Mouse (Mus musculus): ENCODE results near the gene AW209491. TPM values are rescaled to one million over a fixed set of nuclear protein-coding genes. Genes with fewer than 3 reads are reported as not detected.
A peak's percentile ranks its signal among the peaks of the same experiment; 100 is the strongest.

The AW209491 gene
- polyA plus RNA-seq (2015; fragmentation: Nextera tagmentation; extraction: Ambion mirVana) = 28.0 and 28.9 TPM in 2 replicates

DNA sequence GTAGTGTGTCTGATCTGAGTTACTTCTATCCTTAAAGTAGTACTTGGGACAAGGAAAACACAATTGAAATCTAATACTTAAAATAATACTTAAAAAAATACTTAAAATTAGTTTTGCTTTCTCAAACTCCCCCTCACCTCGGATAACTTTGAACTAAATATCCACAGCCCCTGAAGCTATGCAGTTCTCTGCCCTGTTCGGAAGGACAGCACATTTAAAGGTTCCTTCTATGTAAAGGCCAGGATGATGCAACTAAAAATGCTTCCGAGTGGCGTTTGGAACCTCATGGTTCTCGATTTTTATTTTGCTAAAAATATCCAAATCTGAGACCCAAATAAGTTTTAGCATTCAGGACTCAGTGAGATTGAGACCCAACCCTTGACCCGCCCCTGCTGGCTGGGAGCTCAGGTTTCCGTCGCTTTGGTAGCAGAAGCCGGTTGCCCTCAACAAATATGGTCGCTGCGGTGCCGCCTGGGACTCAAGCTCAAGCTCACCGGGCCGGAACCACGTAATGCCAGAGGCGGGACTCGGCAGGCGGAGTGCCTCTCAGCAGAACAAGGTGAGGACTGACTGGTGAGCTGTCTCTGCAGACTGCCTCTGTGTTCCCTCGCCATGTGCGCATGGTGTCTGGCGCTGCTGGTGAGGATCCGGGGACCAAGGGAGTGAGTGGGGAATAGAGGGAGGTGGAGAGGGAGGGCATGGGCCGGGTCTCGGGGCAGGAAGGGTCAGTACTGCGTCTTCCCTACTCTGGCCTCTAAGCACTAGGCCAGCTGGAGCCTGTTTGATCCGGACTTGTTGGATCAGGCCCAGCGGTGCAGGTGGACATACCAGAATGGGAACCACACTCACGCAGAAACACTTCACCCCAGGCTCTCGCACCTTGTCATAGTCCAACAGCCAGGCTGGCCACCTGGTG is at the start of gene AW209491:
TSS of gene AW209491 (plus strand) at position 429 of the 916 bp plus-strand sequence.
- H3K4me1 ChIP-seq (ENCODE audit: insufficient read depth, low read length) = peaks cover 13% of the 10 kb centered on the region
- peak within 1 kb of the TSS; percentile 80 for H3K9ac ChIP-seq (replicated peaks; ENCODE audit: low read length)
- peak within 1 kb of the TSS; percentile 73 for H3K4me3 ChIP-seq (ENCODE audit: low read length)
- under 1% methylated on average over 29 of the region's 29 CpGs for WGBS
- H3K27me3 ChIP-seq (ENCODE audit: insufficient read depth, low read length) = no peaks in the 10 kb centered on the region
- no peaks in the 10 kb centered on the region for H3K9me3 ChIP-seq (ENCODE audit: low read length)
- H3K27ac ChIP-seq (ENCODE audit: low read length) = peak within 1 kb of the TSS; percentile 86
- ATAC-seq (ENCODE audit: low FRiP score, low TSS enrichment) = peak; percentile 98
- peak within 1 kb of the TSS; percentile 67 for H3K4me2 ChIP-seq (replicated peaks; ENCODE audit: low read depth, low read length)
- H3K36me3 ChIP-seq (ENCODE audit: insufficient read depth, low read length) = peaks cover 22% of the 10 kb centered on the region

DNA sequence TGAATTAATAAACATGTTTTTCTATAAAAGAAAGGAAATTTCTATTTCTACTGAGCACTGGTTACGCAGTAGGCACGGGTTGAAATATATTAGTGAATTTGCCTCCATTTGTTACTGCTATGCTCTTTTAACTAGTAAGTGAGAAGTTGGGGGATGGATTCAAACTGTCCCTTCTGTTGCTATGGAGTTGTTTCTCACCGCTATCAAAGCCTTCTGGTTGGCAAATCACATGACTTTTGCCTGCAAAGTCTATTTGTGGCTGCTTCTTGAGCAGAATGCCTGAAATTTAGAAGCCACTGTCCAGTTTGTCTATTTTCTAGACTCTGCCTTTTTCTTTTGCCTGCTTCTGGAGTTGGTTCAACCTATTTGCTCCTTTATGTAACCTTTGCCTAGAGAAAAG is 49.6 kb upstream of the AW209491 start:
- no peaks in the 10 kb centered on the region for H3K36me3 ChIP-seq (ENCODE audit: insufficient read depth, low read length)
- ATAC-seq (ENCODE audit: low FRiP score, low TSS enrichment) = no peak

DNA sequence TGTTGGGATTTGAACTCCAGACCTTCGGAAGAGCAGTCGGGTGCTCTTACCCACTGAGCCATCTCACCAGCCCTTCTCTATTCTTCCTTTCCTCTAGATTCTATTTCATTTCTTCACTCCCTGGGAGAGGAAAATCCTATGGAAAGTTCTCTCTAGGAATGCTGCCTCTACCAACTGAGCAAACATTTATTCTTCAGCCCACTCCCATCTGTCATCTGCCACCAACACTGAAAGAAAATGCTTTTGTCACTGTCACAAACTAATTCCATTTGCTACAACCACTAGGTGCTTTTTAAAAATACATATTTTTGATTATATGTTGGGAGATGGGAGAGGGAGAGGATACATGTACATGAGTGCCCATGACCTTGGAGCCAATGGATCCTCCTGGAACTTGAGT is 27.2 kb upstream of the AW209491 start:
- ATAC-seq (ENCODE audit: low FRiP score, low TSS enrichment) = no peak
- Histone ChIP-seq H3K4me2 (replicated peaks; ENCODE audit: low read depth, low read length) (no peak overlapping the region), H3K4me1 (ENCODE audit: insufficient read depth, low read length) (no peaks in the 10 kb centered on the region), H3K27me3 (ENCODE audit: insufficient read depth, low read length) (no peaks in the 10 kb centered on the region), H3K9ac (replicated peaks; ENCODE audit: low read length) (no peak overlapping the region), H3K4me3 (ENCODE audit: low read length) (no peak overlapping the region), H3K9me3 (ENCODE audit: low read length) (no peaks in the 10 kb centered on the region), H3K27ac (ENCODE audit: low read length) (no peak overlapping the region), H3K36me3 (ENCODE audit: insufficient read depth, low read length) (no peaks in the 10 kb centered on the region)
- WGBS = 86% methylated on average over 2 of the region's 2 CpGs

More for the DNA sequence above, 49.6 kb upstream of the AW209491 start:
- no peaks in the 10 kb centered on the region for H3K27me3 ChIP-seq (ENCODE audit: insufficient read depth, low read length)
- no peak overlapping the region for H3K4me2 ChIP-seq (replicated peaks; ENCODE audit: low read depth, low read length)
- 75% methylated on average over 3 of the region's 3 CpGs for WGBS
- H3K9ac ChIP-seq (replicated peaks; ENCODE audit: low read length) = no peak overlapping the region
- no peaks in the 10 kb centered on the region for H3K4me1 ChIP-seq (ENCODE audit: insufficient read depth, low read length)
- no peaks in the 10 kb centered on the region for H3K9me3 ChIP-seq (ENCODE audit: low read length)
- H3K4me3 ChIP-seq (ENCODE audit: low read length) = no peak overlapping the region
- no peak overlapping the region for H3K27ac ChIP-seq (ENCODE audit: low read length)

DNA sequence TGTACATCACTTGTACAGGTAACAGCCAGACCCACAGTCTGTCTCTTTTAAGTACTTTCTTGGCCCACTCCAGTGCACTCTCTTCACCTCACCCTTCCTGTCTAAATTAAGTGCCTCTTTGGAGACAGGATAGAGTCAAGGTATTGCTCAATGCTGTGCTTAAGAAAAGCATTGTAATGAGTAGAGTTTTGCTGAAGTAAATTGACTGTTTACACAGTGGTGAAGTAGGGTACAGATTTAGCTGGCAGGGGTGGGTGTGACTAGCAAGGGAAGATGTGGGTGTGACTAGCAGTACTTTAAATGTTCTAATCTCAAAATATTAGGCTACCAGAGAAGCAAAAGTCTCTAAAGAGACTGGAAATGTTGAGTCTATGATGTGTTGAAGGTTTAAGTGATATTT is 22.3 kb upstream of the AW209491 start:
- Histone ChIP-seq H3K4me3 (ENCODE audit: low read length) (no peak overlapping the region), H3K4me2 (replicated peaks; ENCODE audit: low read depth, low read length) (no peak overlapping the region), H3K4me1 (ENCODE audit: insufficient read depth, low read length) (no peaks in the 10 kb centered on the region), H3K27me3 (ENCODE audit: insufficient read depth, low read length) (no peaks in the 10 kb centered on the region), H3K9ac (replicated peaks; ENCODE audit: low read length) (no peak overlapping the region), H3K9me3 (ENCODE audit: low read length) (no peaks in the 10 kb centered on the region), H3K27ac (ENCODE audit: low read length) (no peak overlapping the region), H3K36me3 (ENCODE audit: insufficient read depth, low read length) (0 out of 2 replicates have a peak, but pooled peaks cover 2% of the 10 kb centered on the region)
- no peak for ATAC-seq (ENCODE audit: low FRiP score, low TSS enrichment)

DNA sequence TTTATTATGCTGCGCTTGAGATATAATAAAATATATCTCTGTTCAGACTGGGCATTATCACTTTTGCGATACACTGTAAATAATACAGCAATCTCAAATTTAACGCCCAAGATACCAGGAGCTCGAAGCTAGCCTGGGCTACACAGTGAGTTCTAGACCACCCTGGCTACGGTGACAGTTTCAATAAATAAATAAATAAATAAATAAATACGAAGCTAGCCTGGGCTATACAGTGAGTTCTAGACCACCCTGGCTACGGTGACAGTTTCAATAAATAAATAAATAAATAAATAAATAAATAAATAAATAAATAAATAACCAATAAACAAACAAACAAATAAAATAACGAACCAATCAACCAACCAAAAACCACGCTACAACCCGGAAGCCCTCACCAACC is 17.5 kb upstream of the AW209491 start:
- peak overlapping the region; percentile 96 for H3K4me3 ChIP-seq (ENCODE audit: low read length)
- H3K4me1 ChIP-seq (ENCODE audit: insufficient read depth, low read length) = peaks cover 8% of the 10 kb centered on the region
- ATAC-seq (ENCODE audit: low FRiP score, low TSS enrichment) = peak; percentile 63
- H3K9ac ChIP-seq (replicated peaks; ENCODE audit: low read length) = peak overlapping the region; percentile 96
- H3K9me3 ChIP-seq (ENCODE audit: low read length) = no peaks in the 10 kb centered on the region
- peak overlapping the region; percentile 71; the same call in 1 of the 2 replicates for H3K27ac ChIP-seq (ENCODE audit: low read length)
- no peaks in the 10 kb centered on the region for H3K27me3 ChIP-seq (ENCODE audit: insufficient read depth, low read length)
- 7% methylated on average over 10 of the region's 10 CpGs for WGBS
- H3K4me2 ChIP-seq (replicated peaks; ENCODE audit: low read depth, low read length) = peak overlapping the region; percentile 68
- H3K36me3 ChIP-seq (ENCODE audit: insufficient read depth, low read length) = peaks cover 9% of the 10 kb centered on the region

DNA sequence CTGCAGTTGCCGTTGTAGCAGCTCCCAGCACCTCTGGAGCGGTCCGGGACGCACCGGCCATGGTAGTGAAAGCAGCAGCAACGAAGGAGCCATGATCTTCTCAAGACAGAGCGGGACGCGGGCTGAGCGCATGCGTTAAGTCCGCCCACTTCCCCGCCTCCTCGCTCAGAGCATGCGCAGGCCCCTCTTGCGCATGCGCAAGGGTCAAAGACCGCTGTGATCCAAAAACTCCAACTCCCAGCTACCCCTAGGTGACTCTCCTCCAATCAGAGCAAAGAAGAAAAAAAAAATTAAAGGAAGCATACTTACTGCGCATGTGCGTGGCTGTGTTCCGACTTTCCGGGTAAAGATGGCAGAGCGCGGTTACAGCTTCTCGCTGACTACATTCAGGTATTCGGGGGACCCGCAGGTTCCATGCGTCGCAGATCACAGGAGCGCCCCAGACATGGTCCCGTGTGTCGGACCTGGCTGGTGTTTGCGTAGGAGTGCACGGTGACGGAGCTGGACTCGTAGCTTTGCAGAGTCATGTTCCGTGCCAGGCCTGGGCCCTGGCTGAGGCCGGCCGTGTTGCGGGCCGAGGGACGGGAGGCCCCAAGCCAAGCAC is 16.9 kb upstream of the AW209491 start, which contains the start of the genes Mrpl32 and Psma2:
TSS of gene Mrpl32 (minus strand) at position 240 of the 604 bp plus-strand sequence.
TSS of gene Psma2 (plus strand) at position 315 of the 604 bp plus-strand sequence.
- Histone ChIP-seq H3K27me3 (ENCODE audit: insufficient read depth, low read length) (no peaks in the 10 kb centered on the region), H3K36me3 (ENCODE audit: insufficient read depth, low read length) (peaks cover 14% of the 10 kb centered on the region), H3K27ac (ENCODE audit: low read length) (peak within 1 kb of the TSS; percentile 71), H3K9ac (replicated peaks; ENCODE audit: low read length) (peak within 1 kb of the TSS; percentile 96), H3K4me1 (ENCODE audit: insufficient read depth, low read length) (peaks cover 8% of the 10 kb centered on the region), H3K4me2 (replicated peaks; ENCODE audit: low read depth, low read length) (peak within 1 kb of the TSS; percentile 68), H3K9me3 (ENCODE audit: low read length) (no peaks in the 10 kb centered on the region), H3K4me3 (ENCODE audit: low read length) (peak within 1 kb of the TSS; percentile 96)
- 0% methylated on average over 42 of the region's 42 CpGs for WGBS
- peak; percentile 99 for ATAC-seq (ENCODE audit: low FRiP score, low TSS enrichment)

DNA sequence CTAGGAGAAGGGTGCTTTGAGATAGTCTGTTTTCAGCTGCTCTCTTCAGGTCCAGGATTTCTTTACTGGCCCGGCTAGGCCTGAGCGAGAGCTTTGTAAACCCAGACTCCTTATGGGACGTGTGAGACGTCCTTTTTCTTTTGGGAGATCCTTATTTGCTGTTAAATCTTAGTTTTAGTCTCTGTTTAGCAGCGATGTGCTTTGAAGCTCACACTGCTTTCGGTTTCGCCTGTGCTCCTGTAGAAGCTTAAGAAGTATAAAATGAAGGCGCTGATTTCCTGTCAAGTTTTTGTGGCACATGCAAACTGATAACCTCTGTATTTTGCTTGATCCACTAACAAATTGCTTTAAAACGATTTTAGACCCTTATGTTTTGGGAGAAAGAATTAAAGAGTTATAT is 16.4 kb upstream of the AW209491 start:
- under 1% methylated on average over 9 of the region's 9 CpGs for WGBS

DNA sequence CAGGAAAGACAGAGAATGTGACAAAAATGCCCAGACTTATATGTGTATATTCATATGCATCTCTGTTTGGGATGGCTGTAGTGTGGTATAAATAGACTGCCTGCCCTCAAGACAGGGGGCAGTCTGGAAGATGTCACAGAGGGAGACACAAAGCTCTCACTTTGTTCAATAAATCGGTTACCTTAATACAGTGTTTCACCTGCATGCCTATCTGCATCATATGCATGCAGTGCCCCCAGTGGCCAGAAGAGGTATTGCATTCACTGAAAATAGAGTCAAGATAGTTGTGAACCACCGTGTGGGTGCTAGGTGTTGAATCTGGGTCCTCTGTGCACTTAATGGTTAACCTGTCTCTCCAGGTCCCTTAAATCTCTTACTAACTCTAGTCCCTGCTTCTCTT is 11.2 kb upstream of the AW209491 start:
- Histone ChIP-seq H3K9me3 (ENCODE audit: low read length) (no peaks in the 10 kb centered on the region), H3K4me2 (replicated peaks; ENCODE audit: low read depth, low read length) (no peak overlapping the region), H3K27me3 (ENCODE audit: insufficient read depth, low read length) (no peaks in the 10 kb centered on the region), H3K4me1 (ENCODE audit: insufficient read depth, low read length) (peaks cover 8% of the 10 kb centered on the region), H3K9ac (replicated peaks; ENCODE audit: low read length) (no peak overlapping the region), H3K36me3 (ENCODE audit: insufficient read depth, low read length) (peaks cover 39% of the 10 kb centered on the region), H3K27ac (ENCODE audit: low read length) (no peak overlapping the region), H3K4me3 (ENCODE audit: low read length) (no peak overlapping the region)
- ATAC-seq (ENCODE audit: low FRiP score, low TSS enrichment) = peak; percentile 73; the same call in 1 of the 2 replicates
- 34% methylated on average over 2 of the region's 2 CpGs for WGBS

More for the DNA sequence above, 16.4 kb upstream of the AW209491 start:
- H3K9ac ChIP-seq (replicated peaks; ENCODE audit: low read length) = peak overlapping the region; percentile 84
- H3K9me3 ChIP-seq (ENCODE audit: low read length) = no peaks in the 10 kb centered on the region
- peak overlapping the region; percentile 71 for H3K27ac ChIP-seq (ENCODE audit: low read length)
- peak overlapping the region; percentile 96 for H3K4me3 ChIP-seq (ENCODE audit: low read length)
- peak overlapping the region; percentile 65 for H3K4me2 ChIP-seq (replicated peaks; ENCODE audit: low read depth, low read length)
- H3K4me1 ChIP-seq (ENCODE audit: insufficient read depth, low read length) = peaks cover 8% of the 10 kb centered on the region
- peaks cover 17% of the 10 kb centered on the region for H3K36me3 ChIP-seq (ENCODE audit: insufficient read depth, low read length)
- no peaks in the 10 kb centered on the region for H3K27me3 ChIP-seq (ENCODE audit: insufficient read depth, low read length)
- no peak for ATAC-seq (ENCODE audit: low FRiP score, low TSS enrichment)

DNA sequence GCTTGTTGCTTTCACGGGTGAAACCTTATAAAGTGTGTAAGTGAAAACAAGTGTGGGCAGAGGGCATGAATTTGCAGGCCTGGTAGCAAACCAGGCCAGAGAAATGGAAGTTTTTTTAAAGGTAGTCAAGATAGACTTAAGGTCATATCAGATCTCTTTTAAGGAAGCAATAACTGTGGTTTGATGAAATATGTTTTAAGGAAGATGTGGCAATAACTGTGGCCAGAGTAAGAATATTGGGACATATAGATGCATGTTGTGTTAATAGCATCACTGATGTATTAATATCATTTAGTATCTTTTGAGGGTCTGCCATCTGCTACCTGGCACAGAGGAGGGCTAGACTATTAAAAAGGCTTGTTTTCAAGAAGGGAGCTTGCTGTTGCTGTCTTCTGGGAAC is 10.0 kb downstream of the AW209491 start:
- Histone ChIP-seq H3K4me3 (ENCODE audit: low read length) (no peak overlapping the region), H3K4me2 (replicated peaks; ENCODE audit: low read depth, low read length) (no peak overlapping the region), H3K9ac (replicated peaks; ENCODE audit: low read length) (no peak overlapping the region), H3K27ac (ENCODE audit: low read length) (no peak overlapping the region), H3K27me3 (ENCODE audit: insufficient read depth, low read length) (no peaks in the 10 kb centered on the region), H3K9me3 (ENCODE audit: low read length) (0 out of 2 replicates have a peak, but pooled peaks cover 2% of the 10 kb centered on the region), H3K4me1 (ENCODE audit: insufficient read depth, low read length) (no peaks in the 10 kb centered on the region), H3K36me3 (ENCODE audit: insufficient read depth, low read length) (peaks cover 25% of the 10 kb centered on the region)
- WGBS = 23% methylated on average over 1 of the region's 1 CpGs
- no peak for ATAC-seq (ENCODE audit: low FRiP score, low TSS enrichment)
